Mouse (Mus musculus): ENCODE results near the gene Taok3. TPM values are rescaled to one million over a fixed set of nuclear protein-coding genes. Genes with fewer than 3 reads are reported as not detected.
A peak's percentile ranks its signal among the peaks of the same experiment; 100 is the strongest.

Taok3 gene
- polyA plus RNA-seq, 1 experiment from 2014 or later, result 16.3 TPM

GRCm38 (mm10) chr5:117158335-117159018 lies 38.5 kb downstream of the Taok3 start:
- WGBS, result 49% methylated on average over 7 of the region's 7 CpGs
- no peak overlapping the region for H3K9ac ChIP-seq (ENCODE audit: low read depth, low read length)
- no peak overlapping the region for H3K4me2 ChIP-seq (replicated peaks; ENCODE audit: low read depth, low read length)
- no peaks in the 10 kb centered on the region for H3K27me3 ChIP-seq (ENCODE audit: control insufficient read depth, insufficient read depth, low read length)
- no peaks in the 10 kb centered on the region for H3K36me3 ChIP-seq (ENCODE audit: control insufficient read depth, insufficient read depth, low read length)
- no peak overlapping the region for H3K4me3 ChIP-seq (ENCODE audit: low read length)
- no peaks in the 10 kb centered on the region for H3K9me3 ChIP-seq (ENCODE audit: control insufficient read depth, low read length)
- peaks cover 26% of the 10 kb centered on the region; the same call in 1 of the 2 replicates for H3K4me1 ChIP-seq (ENCODE audit: control insufficient read depth, insufficient read depth, low read length)
- H3K27ac ChIP-seq (ENCODE audit: low read depth, low read length), result peak overlapping the region; percentile 42
- ATAC-seq (ENCODE audit: low FRiP score, low TSS enrichment), result peak; percentile 44; the same call in 1 of the 2 replicates

- H3K27me3 ChIP-seq (ENCODE audit: control insufficient read depth, insufficient read depth, low read length), result no peaks in the 10 kb centered on the region
- H3K4me2 ChIP-seq (replicated peaks; ENCODE audit: low read depth, low read length), result no peak overlapping the region
- WGBS, result 29% methylated on average over 8 of the region's 8 CpGs
- no peak overlapping the region for H3K4me3 ChIP-seq (ENCODE audit: low read length)
- H3K27ac ChIP-seq (ENCODE audit: low read depth, low read length), result peak overlapping the region; percentile 42; the same call in 1 of the 2 replicates
- peaks cover 26% of the 10 kb centered on the region; the same call in 1 of the 2 replicates for H3K4me1 ChIP-seq (ENCODE audit: control insufficient read depth, insufficient read depth, low read length)
- no peak for ATAC-seq (ENCODE audit: low FRiP score, low TSS enrichment)
- H3K36me3 ChIP-seq (ENCODE audit: control insufficient read depth, insufficient read depth, low read length), result no peaks in the 10 kb centered on the region; the same call in 1 of the 2 replicates
- 0 out of 2 replicates have a peak overlapping the region, but pooled peaks have one; percentile 18 for H3K9ac ChIP-seq (ENCODE audit: low read depth, low read length)
- H3K9me3 ChIP-seq (ENCODE audit: control insufficient read depth, low read length), result no peaks in the 10 kb centered on the region
These were observed 39.4 kb downstream of the Taok3 start for GRCm38 (mm10) chr5:117159326-117159725.

- H3K27ac ChIP-seq (ENCODE audit: low read depth, low read length), result no peak overlapping the region; the same call in 1 of the 2 replicates
- H3K4me2 ChIP-seq (replicated peaks; ENCODE audit: low read depth, low read length), result no peak overlapping the region
- no peaks in the 10 kb centered on the region for H3K27me3 ChIP-seq (ENCODE audit: control insufficient read depth, insufficient read depth, low read length)
- ATAC-seq (ENCODE audit: low FRiP score, low TSS enrichment), result peak; percentile 72; the same call in 1 of the 2 replicates
- H3K4me1 ChIP-seq (ENCODE audit: control insufficient read depth, insufficient read depth, low read length), result peaks cover 26% of the 10 kb centered on the region; the same call in 1 of the 2 replicates
- H3K9ac ChIP-seq (ENCODE audit: low read depth, low read length), result 0 out of 2 replicates have a peak overlapping the region, but pooled peaks have one; percentile 18
- no peaks in the 10 kb centered on the region for H3K9me3 ChIP-seq (ENCODE audit: control insufficient read depth, low read length)
- 15% methylated on average over 6 of the region's 6 CpGs for WGBS
- no peak overlapping the region for H3K4me3 ChIP-seq (ENCODE audit: low read length)
- no peaks in the 10 kb centered on the region; the same call in 1 of the 2 replicates for H3K36me3 ChIP-seq (ENCODE audit: control insufficient read depth, insufficient read depth, low read length)
These were observed 39.9 kb downstream of the Taok3 start for GRCm38 (mm10) chr5:117159805-117160291.

- peaks cover 26% of the 10 kb centered on the region; the same call in 1 of the 2 replicates for H3K4me1 ChIP-seq (ENCODE audit: control insufficient read depth, insufficient read depth, low read length)
- H3K36me3 ChIP-seq (ENCODE audit: control insufficient read depth, insufficient read depth, low read length), result no peaks in the 10 kb centered on the region; the same call in 1 of the 2 replicates
- no peak overlapping the region for H3K4me3 ChIP-seq (ENCODE audit: low read length)
- 30% methylated on average over 10 of the region's 10 CpGs for WGBS
- H3K27me3 ChIP-seq (ENCODE audit: control insufficient read depth, insufficient read depth, low read length), result no peaks in the 10 kb centered on the region
- H3K4me2 ChIP-seq (replicated peaks; ENCODE audit: low read depth, low read length), result no peak overlapping the region
- no peak overlapping the region for H3K9ac ChIP-seq (ENCODE audit: low read depth, low read length)
- H3K27ac ChIP-seq (ENCODE audit: low read depth, low read length), result no peak overlapping the region
- no peak for ATAC-seq (ENCODE audit: low FRiP score, low TSS enrichment)
- no peaks in the 10 kb centered on the region for H3K9me3 ChIP-seq (ENCODE audit: control insufficient read depth, low read length)
These were observed 40.6 kb downstream of the Taok3 start for GRCm38 (mm10) chr5:117160499-117160898.

- Histone ChIP-seq H3K27ac (ENCODE audit: low read depth, low read length) (no peak overlapping the region), H3K4me2 (replicated peaks; ENCODE audit: low read depth, low read length) (no peak overlapping the region), H3K4me1 (ENCODE audit: control insufficient read depth, insufficient read depth, low read length) (peaks cover 22% of the 10 kb centered on the region; the same call in 1 of the 2 replicates), H3K27me3 (ENCODE audit: control insufficient read depth, insufficient read depth, low read length) (no peaks in the 10 kb centered on the region), H3K9me3 (ENCODE audit: control insufficient read depth, low read length) (no peaks in the 10 kb centered on the region), H3K4me3 (ENCODE audit: low read length) (no peak overlapping the region), H3K9ac (ENCODE audit: low read depth, low read length) (no peak overlapping the region), H3K36me3 (ENCODE audit: control insufficient read depth, insufficient read depth, low read length) (no peaks in the 10 kb centered on the region; the same call in 1 of the 2 replicates)
- ATAC-seq (ENCODE audit: low FRiP score, low TSS enrichment), result no peak
- 92% methylated on average over 13 of the region's 13 CpGs for WGBS
These were observed 43.9 kb downstream of the Taok3 start for GRCm38 (mm10) chr5:117163790-117164189.

- Histone ChIP-seq H3K4me2 (replicated peaks; ENCODE audit: low read depth, low read length) (no peak overlapping the region), H3K4me3 (ENCODE audit: low read length) (no peak overlapping the region), H3K9me3 (ENCODE audit: control insufficient read depth, low read length) (no peaks in the 10 kb centered on the region), H3K27ac (ENCODE audit: low read depth, low read length) (no peak overlapping the region), H3K27me3 (ENCODE audit: control insufficient read depth, insufficient read depth, low read length) (no peaks in the 10 kb centered on the region), H3K9ac (ENCODE audit: low read depth, low read length) (no peak overlapping the region), H3K4me1 (ENCODE audit: control insufficient read depth, insufficient read depth, low read length) (peaks cover 16% of the 10 kb centered on the region; the same call in 1 of the 2 replicates), H3K36me3 (ENCODE audit: control insufficient read depth, insufficient read depth, low read length) (no peaks in the 10 kb centered on the region; the same call in 1 of the 2 replicates)
- ATAC-seq (ENCODE audit: low FRiP score, low TSS enrichment), result no peak
- WGBS, result 86% methylated on average over 5 of the region's 5 CpGs
These were observed 44.6 kb downstream of the Taok3 start for GRCm38 (mm10) chr5:117164516-117164915.

- Histone ChIP-seq H3K27ac (ENCODE audit: low read depth, low read length) (no peak overlapping the region), H3K4me3 (ENCODE audit: low read length) (no peak overlapping the region), H3K4me2 (replicated peaks; ENCODE audit: low read depth, low read length) (no peak overlapping the region), H3K27me3 (ENCODE audit: control insufficient read depth, insufficient read depth, low read length) (no peaks in the 10 kb centered on the region), H3K4me1 (ENCODE audit: control insufficient read depth, insufficient read depth, low read length) (peaks cover 12% of the 10 kb centered on the region; the same call in 1 of the 2 replicates), H3K9ac (ENCODE audit: low read depth, low read length) (no peak overlapping the region), H3K9me3 (ENCODE audit: control insufficient read depth, low read length) (no peaks in the 10 kb centered on the region), H3K36me3 (ENCODE audit: control insufficient read depth, insufficient read depth, low read length) (no peaks in the 10 kb centered on the region; the same call in 1 of the 2 replicates)
- 88% methylated on average over 2 of the region's 2 CpGs for WGBS
- no peak for ATAC-seq (ENCODE audit: low FRiP score, low TSS enrichment)
These were observed 45.0 kb downstream of the Taok3 start for GRCm38 (mm10) chr5:117164923-117165322.

- Histone ChIP-seq H3K4me1 (ENCODE audit: control insufficient read depth, insufficient read depth, low read length) (peaks cover 4% of the 10 kb centered on the region; the same call in 1 of the 2 replicates), H3K27me3 (ENCODE audit: control insufficient read depth, insufficient read depth, low read length) (no peaks in the 10 kb centered on the region), H3K4me3 (ENCODE audit: low read length) (no peak overlapping the region), H3K4me2 (replicated peaks; ENCODE audit: low read depth, low read length) (no peak overlapping the region), H3K27ac (ENCODE audit: low read depth, low read length) (no peak overlapping the region), H3K9me3 (ENCODE audit: control insufficient read depth, low read length) (no peaks in the 10 kb centered on the region), H3K9ac (ENCODE audit: low read depth, low read length) (no peak overlapping the region), H3K36me3 (ENCODE audit: control insufficient read depth, insufficient read depth, low read length) (no peaks in the 10 kb centered on the region; the same call in 1 of the 2 replicates)
- no peak for ATAC-seq (ENCODE audit: low FRiP score, low TSS enrichment)
- WGBS, result 49% methylated on average over 2 of the region's 2 CpGs
These were observed 46.0 kb downstream of the Taok3 start for GRCm38 (mm10) chr5:117165946-117166345.
